Mouse (Mus musculus) MEL (cell line): ENCODE results near the gene Hnf1b. TPM values are rescaled to one million over a fixed set of nuclear protein-coding genes. Genes with fewer than 3 reads are reported as not detected.

Experiments
- DNase-seq: peaks from one replicate; pipeline ENCODE4 v3.0.0; 2011; ENCODE audit warnings: low read depth, low spot score
- H3K27ac ChIP-seq: 2 replicates; pipeline ENCODE4 v1.5.1; 2012; ENCODE audit warnings: low read depth, mild to moderate bottlenecking, control low read depth, low read length, moderate library complexity; ENCODE audit not compliant: control insufficient read depth
- H3K27me3 ChIP-seq, 2 experiments: fragments of 150-350 bp in 1 of 2; sonication (generic) in 1 of 2; 2 replicates each; pipeline ENCODE4 v1.6.1; 2012; ENCODE audit warnings: low read length in 2 of 2, mild to moderate bottlenecking in 2 of 2, improper control_type of control experiment in 1 of 2, moderate library complexity in 1 of 2; ENCODE audit not compliant: insufficient read depth in 2 of 2, control insufficient read depth in 1 of 2
- H3K36me3 ChIP-seq, 2 experiments: 2 replicates each; pipeline ENCODE4 v1.6.1; 2012 to 2014; ENCODE audit warnings: low read length in 2 of 2, improper control_type of control experiment in 1 of 2, inconsistent platforms in 1 of 2, mild to moderate bottlenecking in 1 of 2; ENCODE audit not compliant: insufficient read depth in 2 of 2, control insufficient read depth in 1 of 2
- H3K4me1 ChIP-seq, 2 experiments: fragments of 150-350 bp in 1 of 2; sonication (generic) in 1 of 2; 2 replicates each; pipeline ENCODE4 v1.6.1; 2012; ENCODE audit warnings: low read length in 2 of 2, improper control_type of control experiment in 1 of 2, mild to moderate bottlenecking in 1 of 2; ENCODE audit not compliant: insufficient read depth in 2 of 2, control insufficient read depth in 1 of 2
- H3K4me3 ChIP-seq, 2 experiments: fragments of 150-350 bp in 1 of 2; sonication (generic) in 1 of 2; 2 replicates each; pipeline ENCODE4 v1.5.1; 2012; ENCODE audit warnings: low read depth in 2 of 2, low read length in 2 of 2, mild to moderate bottlenecking in 2 of 2, moderate library complexity in 2 of 2, control low read depth in 1 of 2, improper control_type of control experiment in 1 of 2; ENCODE audit not compliant: control insufficient read depth in 1 of 2, insufficient read depth in 1 of 2
- H3K79me2 ChIP-seq: 2 replicates; pipeline ENCODE4 v1.6.1; 2012; ENCODE audit warnings: mild to moderate bottlenecking, low read length, moderate library complexity; ENCODE audit not compliant: control insufficient read depth, poor library complexity, insufficient read depth
- H3K9ac ChIP-seq: 2 replicates; pipeline ENCODE4 v1.6.1; 2012; ENCODE audit warnings: low read depth, mild to moderate bottlenecking, control low read depth, low read length, moderate library complexity; ENCODE audit not compliant: control insufficient read depth, poor library complexity, severe bottlenecking
- H3K9me3 ChIP-seq: fragments of 150-350 bp; sonication (generic); replicated peaks from 2 replicates; pipeline ENCODE4 v1.6.1; 2012; ENCODE audit warnings: mild to moderate bottlenecking, low read length, improper control_type of control experiment, moderate library complexity; ENCODE audit not compliant: insufficient read depth
- CTCF ChIP-seq, 3 experiments: IDR thresholded peaks in 2 of 3; conservative IDR thresholded peaks in 1 of 3; 2 replicates each; pipeline ENCODE4 v1.5.1; 2011 to 2012; ENCODE audit warnings: low read length in 3 of 3, low read depth in 2 of 3, mild to moderate bottlenecking in 2 of 3, improper control_type of control experiment in 1 of 3, inconsistent platforms in 1 of 3, mixed read lengths in 1 of 3, moderate library complexity in 1 of 3; ENCODE audit not compliant: control insufficient read depth in 1 of 3, insufficient read depth in 1 of 3, poor library complexity in 1 of 3, severe bottlenecking in 1 of 3
- ETS1 ChIP-seq: IDR thresholded peaks from 2 replicates; pipeline ENCODE4 v1.6.1; 2012; ENCODE audit warnings: low read depth, mild to moderate bottlenecking, inconsistent platforms, low read length, improper control_type of control experiment, moderate library complexity
- GABPA ChIP-seq: IDR thresholded peaks from 2 replicates; pipeline ENCODE4 v1.6.1; 2012; ENCODE audit warnings: low read depth, mild to moderate bottlenecking, inconsistent platforms, low read length, improper control_type of control experiment, moderate library complexity
- KAT2A ChIP-seq: conservative IDR thresholded peaks from 2 replicates; pipeline ENCODE4 v1.6.1; 2012; ENCODE audit warnings: low read depth, low read length, improper control_type of control experiment, inconsistent platforms
- MAFK ChIP-seq: IDR thresholded peaks from 2 replicates; pipeline ENCODE4 v1.6.1; 2011; ENCODE audit warnings: low read depth, mild to moderate bottlenecking, low read length, improper control_type of control experiment, borderline replicate concordance
- MAX ChIP-seq: IDR thresholded peaks from 2 replicates; pipeline ENCODE4 v1.6.1; 2011; ENCODE audit warnings: low read length, improper control_type of control experiment
- MAZ ChIP-seq: IDR thresholded peaks from 2 replicates; pipeline ENCODE4 v1.6.1; 2012; ENCODE audit warnings: low read depth, mild to moderate bottlenecking, inconsistent platforms, low read length, improper control_type of control experiment
- MXI1 ChIP-seq: IDR thresholded peaks from 2 replicates; pipeline ENCODE4 v1.6.1; 2011; ENCODE audit warnings: mild to moderate bottlenecking, low read depth, low read length, improper control_type of control experiment
- MYB ChIP-seq: IDR thresholded peaks from 2 replicates; pipeline ENCODE4 v1.6.1; 2011; ENCODE audit warnings: mild to moderate bottlenecking, low read depth, low read length, improper control_type of control experiment
- SIN3A ChIP-seq: IDR thresholded peaks from 2 replicates; pipeline ENCODE4 v1.6.1; 2012; ENCODE audit warnings: low read length, improper control_type of control experiment, inconsistent platforms
- SMC3 ChIP-seq: IDR thresholded peaks from 2 replicates; pipeline ENCODE4 v1.6.1; 2011; ENCODE audit warnings: low read depth, low read length, improper control_type of control experiment
- TBP ChIP-seq: IDR thresholded peaks from 2 replicates; pipeline ENCODE4 v1.8.0; 2011; ENCODE audit warnings: low read depth, low read length, improper control_type of control experiment
- TCF12 ChIP-seq: IDR thresholded peaks from 2 replicates; pipeline ENCODE4 v1.6.1; 2014; ENCODE audit warnings: low read depth, mild to moderate bottlenecking, inconsistent platforms, low read length, improper control_type of control experiment, moderate library complexity
- ZC3H11A ChIP-seq: IDR thresholded peaks from 2 replicates; pipeline ENCODE4 v1.6.1; 2012; ENCODE audit warnings: low read depth, mild to moderate bottlenecking, inconsistent platforms, low read length, improper control_type of control experiment
- polyA plus RNA-seq, 2 experiments: library from polyadenylated mRNA; stranded (reverse) in 1 of 2; unstranded in 1 of 2; fragments of >175 nt in 1 of 2; fragments of >200 nt in 1 of 2; gene quantifications; 2 replicates each; pipeline versions ENCODE4 v1.2.1 to v1.2.4; 2012; ENCODE audit warnings: low replicate concordance in 2 of 2, low read depth in 1 of 2; ENCODE audit not compliant: insufficient read length in 2 of 2, insufficient read depth in 1 of 2, missing spikeins in 1 of 2
- total RNA-seq: library from RNA; depleted of rRNA; stranded (reverse); fragments of 300-350 nt; gene quantifications from 2 replicates; pipeline ENCODE4 v1.2.3, GENCODE M21; 2012

Gene Hnf1b
- total and polyA plus RNA-seq, 3 experiments: not detected

DNA sequence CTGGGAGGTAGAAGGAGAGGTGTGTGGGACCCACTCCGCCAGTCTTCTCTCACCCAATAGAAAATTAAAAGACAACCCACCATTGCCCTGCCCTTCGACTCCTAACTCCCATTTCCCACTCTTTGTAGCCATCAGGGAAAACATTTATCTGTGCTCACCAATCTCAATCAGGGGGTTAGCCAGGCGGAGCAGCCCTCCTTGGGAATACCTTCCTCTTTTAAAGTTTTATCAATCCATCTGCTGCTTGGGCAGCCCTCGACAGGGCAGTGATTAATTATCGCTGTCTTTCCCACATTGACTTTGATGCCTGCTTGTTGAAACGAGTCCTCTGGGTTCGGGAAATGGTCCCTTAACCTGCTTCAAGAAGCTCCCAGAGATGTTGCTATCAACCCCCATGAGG lies 47.7 kb downstream of the Hnf1b start (continued):
- TF ChIP-seq GABPA (no peak), MXI1 (no peak)

DNA sequence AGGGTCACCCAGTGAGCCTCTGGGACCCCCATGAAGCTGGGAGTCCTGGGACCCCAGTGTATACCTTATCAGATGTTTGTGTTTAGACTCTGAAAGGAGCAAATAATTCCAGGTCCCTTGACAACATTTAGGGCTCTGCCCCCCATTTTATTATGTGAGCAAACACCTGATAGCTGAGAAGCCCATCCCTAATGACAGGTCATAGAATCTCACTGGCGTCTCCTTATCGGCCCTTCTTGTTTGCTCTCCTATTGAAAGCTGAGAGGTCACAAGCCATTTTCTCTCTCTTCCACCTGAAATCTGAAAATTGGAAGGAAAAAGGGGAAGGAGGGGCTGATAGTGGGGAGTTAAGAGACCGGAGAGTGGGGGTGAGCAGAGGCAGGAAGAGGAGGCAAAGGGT lies 52.9 kb downstream of the Hnf1b start:
- H3K9me3 ChIP-seq: no peaks in the 10 kb centered on the region
- no peak for DNase-seq
- no peak for TF ChIP-seq TBP
- TF ChIP-seq MAZ: no peak
- TF ChIP-seq MAFK: no peak
- no peak for TF ChIP-seq TCF12
- TF ChIP-seq, all 39 proteins: peak for 0
- Histone ChIP-seq H3K27me3 (peaks cover 30 to 35% of the 10 kb centered on the region in 2 experiments), H3K4me1 (no peaks in the 10 kb centered on the region), H3K4me3 (no peak overlapping the region), H3K79me2 (no peaks in the 10 kb centered on the region), H3K27ac (no peak overlapping the region), H3K36me3 (no peaks in the 10 kb centered on the region), H3K9ac (no peak overlapping the region)

DNA sequence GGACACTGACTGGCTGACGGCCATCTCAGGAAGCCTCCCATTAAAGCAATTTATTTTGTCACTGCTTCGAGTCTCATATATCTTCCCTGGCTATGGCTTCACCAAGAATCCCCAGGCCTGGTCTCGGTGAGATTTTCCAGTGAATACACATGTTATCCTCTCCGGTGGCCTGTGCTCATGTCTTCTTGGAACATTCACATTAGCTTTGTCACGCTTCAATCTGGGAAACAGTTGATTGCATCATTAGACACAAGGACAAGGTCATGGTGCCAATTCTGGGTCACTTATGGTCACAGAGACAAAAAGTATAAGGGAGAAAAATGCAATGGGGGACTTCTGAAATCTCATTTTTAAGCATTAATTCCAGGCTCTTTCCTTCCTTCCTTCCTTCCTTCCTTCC lies 55.9 kb downstream of the Hnf1b start:
- H3K27ac ChIP-seq: no peak overlapping the region
- H3K36me3 ChIP-seq: no peaks in the 10 kb centered on the region
- no peak overlapping the region for H3K9ac ChIP-seq
- H3K9me3 ChIP-seq: no peaks in the 10 kb centered on the region
- peaks cover 31 to 45% of the 10 kb centered on the region in 2 experiments for H3K27me3 ChIP-seq
- no peak for DNase-seq
- no peaks in the 10 kb centered on the region for H3K4me1 ChIP-seq
- H3K79me2 ChIP-seq: no peaks in the 10 kb centered on the region
- H3K4me3 ChIP-seq: no peak overlapping the region
- TF ChIP-seq MAX (no peak), ETS1 (no peak), KAT2A (no peak), SMC3 (no peak)
- TF ChIP-seq, all 39 proteins: peak for 0

GRCm38 (mm10) chr11:83908376-83908775 lies 58.5 kb downstream of the Hnf1b start:
- Histone ChIP-seq H3K27me3 (peaks cover 25 to 51% of the 10 kb centered on the region in 2 experiments), H3K4me3 (no peak overlapping the region), H3K27ac (no peak overlapping the region), H3K79me2 (no peaks in the 10 kb centered on the region), H3K36me3 (no peaks in the 10 kb centered on the region), H3K4me1 (no peaks in the 10 kb centered on the region), H3K9ac (no peak overlapping the region), H3K9me3 (no peaks in the 10 kb centered on the region)
- no peak for DNase-seq
- TF ChIP-seq SIN3A (no peak), CTCF (IDR thresholded peaks at IDR 0.05 in 2 of 3, conservative IDR thresholded peaks at IDR 0.05 in 1 of 3; ENCODE audit: control insufficient read depth in 1 of 3, insufficient read depth in 1 of 3, low read depth in 2 of 3, low read length in 3 of 3, poor library complexity in 1 of 3, severe bottlenecking in 1 of 3) (no peak), TCF12 (no peak), ZC3H11A (no peak), MYB (no peak)
